Mouse (Mus musculus) embryonic fibroblast, embryonic 13.5 days (primary cell): ENCODE measurements around the gene Azi2.

Experiments
- CTCF ChIP-seq: IDR thresholded peaks from 2 replicates; pipeline ENCODE4 v1.5.1; 2011; ENCODE audit warnings: mild to moderate bottlenecking, control low read depth, low read length, moderate library complexity, borderline replicate concordance; ENCODE audit not compliant: insufficient read depth
- POLR2A ChIP-seq: IDR thresholded peaks from 2 replicates; pipeline ENCODE4 v1.6.1; 2011; ENCODE audit warnings: low read depth, mild to moderate bottlenecking, control low read depth, low read length, moderate library complexity

- TF ChIP-seq POLR2A, result no peak
- TF ChIP-seq CTCF, result no peak
These were observed 10.0 kb upstream of the Azi2 start for GRCm38 (mm10) chr9:118030252-118030651.
